Mouse (Mus musculus) stomach, embryonic 14.5 days (tissue): ENCODE results near the gene Dnm3. TPM values are rescaled to one million over a fixed set of nuclear protein-coding genes. Genes with fewer than 3 reads are reported as not detected.

Source experiments
- ATAC-seq: fragments of 200-750 bp; cut with Nextera tagmentation; 2 replicates; pipeline ENCODE4 v1.8.0; 2017; ENCODE audit warnings: low read depth, moderate TSS enrichment; ENCODE audit not compliant: insufficient number of reproducible peaks, insufficient read depth, low FRiP score
- H3K27ac ChIP-seq: fragments of 300-500 bp; sonication (generic); 2 replicates; pipeline ENCODE4 v1.5.1; 2014; ENCODE audit warnings: mild to moderate bottlenecking, low read length, moderate library complexity, mixed read lengths
- H3K27me3 ChIP-seq: fragments of 300-500 bp; sonication (generic); 2 replicates; pipeline ENCODE4 v1.6.1; 2014; ENCODE audit warnings: low read length, control low read depth, mixed read lengths; ENCODE audit not compliant: control insufficient read depth, insufficient read depth
- H3K36me3 ChIP-seq: fragments of 300-500 bp; sonication (generic); 2 replicates; pipeline ENCODE4 v1.6.1; 2014; ENCODE audit warnings: mild to moderate bottlenecking, control low read depth, low read length, moderate library complexity, mixed read lengths; ENCODE audit not compliant: control insufficient read depth, insufficient read depth
- H3K4me1 ChIP-seq: fragments of 300-500 bp; sonication (generic); 2 replicates; pipeline ENCODE4 v1.6.1; 2014; ENCODE audit warnings: low read length, control low read depth, mixed read lengths; ENCODE audit not compliant: control insufficient read depth, insufficient read depth
- H3K4me2 ChIP-seq: fragments of 300-500 bp; sonication (generic); replicated peaks from 2 replicates; pipeline ENCODE4 v1.6.1; 2014; ENCODE audit warnings: low read depth, low read length, control low read depth
- H3K4me3 ChIP-seq: fragments of 300-500 bp; sonication (generic); 2 replicates; pipeline ENCODE4 v1.5.1; 2014; ENCODE audit warnings: low read depth, low read length, control low read depth
- H3K9ac ChIP-seq: fragments of 300-500 bp; sonication (generic); replicated peaks from 2 replicates; pipeline ENCODE4 v1.6.1; 2014; ENCODE audit warnings: low read depth, mild to moderate bottlenecking, control low read depth, low read length, moderate library complexity, mixed read lengths
- H3K9me3 ChIP-seq: fragments of 300-500 bp; sonication (generic); 2 replicates; pipeline ENCODE4 v1.6.1; 2016; ENCODE audit warnings: low read depth, low read length, control low read depth; ENCODE audit not compliant: control insufficient read depth
- WGBS: fragments of 180-500 bp; shearing (Covaris S2); extraction: QIAGEN DNeasy Blood & Tissue Kit; methylation state at CpG from one replicate; pipeline ENCODE4 v1.1.7; 2014; 5-methylcytosine and 5-hydroxymethylcytosine counted together
- polyA plus RNA-seq: library from polyadenylated mRNA; unstranded; fragments of >200 nt; fragmentation: Nextera tagmentation; extraction: Ambion mirVana; gene quantifications from 2 replicates; pipeline ENCODE4 v1.2.1, GENCODE M21; 2014

The Dnm3 gene
- polyA plus RNA-seq, 1 experiment from 2014 or later = 8.6 TPM

DNA sequence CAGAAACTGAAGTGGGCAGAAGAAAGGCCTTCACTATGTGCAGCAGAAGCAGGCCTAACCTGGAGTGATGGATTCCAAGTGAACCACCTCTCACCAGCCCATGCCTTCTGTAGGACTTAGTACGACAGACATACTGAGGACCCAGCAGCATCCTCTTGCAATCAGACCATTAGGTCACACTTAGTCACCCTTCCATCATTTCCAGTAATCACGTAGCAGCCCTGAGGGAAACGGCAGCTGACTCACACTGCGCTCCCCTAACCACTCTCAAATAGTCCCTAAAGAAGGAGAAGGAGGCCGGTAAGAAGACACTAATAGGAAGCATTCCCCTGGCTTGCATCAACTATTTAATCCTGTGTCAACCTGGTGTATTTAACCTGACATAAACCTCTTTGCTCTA is 262.1 kb downstream of the Dnm3 start:
- 27% methylated on average over 5 of the region's 5 CpGs for WGBS
- Histone ChIP-seq H3K27ac (peak overlapping the region; percentile 100), H3K36me3 (no peaks in the 10 kb centered on the region), H3K4me3 (no peak overlapping the region), H3K4me2 (no peak overlapping the region; the same call in 1 of the 2 replicates), H3K9me3 (no peaks in the 10 kb centered on the region), H3K27me3 (no peaks in the 10 kb centered on the region), H3K4me1 (peaks cover 21% of the 10 kb centered on the region), H3K9ac (no peak overlapping the region)
- ATAC-seq = no peak

GRCm38 (mm10) chr1:162213066-162213465 is 264.8 kb downstream of the Dnm3 start:
- ATAC-seq = no peak
- Histone ChIP-seq H3K27ac (peak overlapping the region; percentile 30; the same call in 1 of the 2 replicates), H3K4me1 (peaks cover 44% of the 10 kb centered on the region), H3K4me3 (no peak overlapping the region), H3K4me2 (no peak overlapping the region), H3K9ac (no peak overlapping the region), H3K27me3 (no peaks in the 10 kb centered on the region), H3K36me3 (no peaks in the 10 kb centered on the region), H3K9me3 (no peaks in the 10 kb centered on the region)
- WGBS = 76% methylated on average over 8 of the region's 8 CpGs

DNA sequence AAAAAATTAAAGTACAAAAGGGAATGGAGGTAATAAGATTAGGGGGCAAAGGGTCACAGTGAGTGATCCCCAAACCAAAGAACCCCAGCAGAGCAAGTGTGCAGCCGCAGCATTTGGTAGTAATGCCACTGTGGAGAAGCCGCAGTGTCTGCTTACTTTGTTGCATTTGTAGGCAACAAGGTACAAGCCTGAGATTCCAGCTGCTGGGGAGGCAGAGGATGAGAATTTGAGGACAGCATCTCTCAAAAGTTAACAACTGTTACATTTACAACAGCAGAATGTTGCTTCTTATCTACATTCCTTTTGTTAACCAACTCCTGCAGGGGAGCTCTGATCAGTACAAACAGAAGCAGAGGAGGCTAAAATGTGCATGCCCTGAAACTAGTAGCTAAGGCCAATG is 267.3 kb downstream of the Dnm3 start:
- WGBS = 64% methylated on average over 2 of the region's 2 CpGs
- peaks cover 38% of the 10 kb centered on the region for H3K4me1 ChIP-seq
- no peak overlapping the region for H3K4me3 ChIP-seq
- H3K27ac ChIP-seq = peak overlapping the region; percentile 63
- ATAC-seq = no peak
- H3K9ac ChIP-seq = no peak overlapping the region
- H3K4me2 ChIP-seq = no peak overlapping the region
- no peaks in the 10 kb centered on the region for H3K9me3 ChIP-seq
- H3K36me3 ChIP-seq = no peaks in the 10 kb centered on the region
- H3K27me3 ChIP-seq = no peaks in the 10 kb centered on the region

DNA sequence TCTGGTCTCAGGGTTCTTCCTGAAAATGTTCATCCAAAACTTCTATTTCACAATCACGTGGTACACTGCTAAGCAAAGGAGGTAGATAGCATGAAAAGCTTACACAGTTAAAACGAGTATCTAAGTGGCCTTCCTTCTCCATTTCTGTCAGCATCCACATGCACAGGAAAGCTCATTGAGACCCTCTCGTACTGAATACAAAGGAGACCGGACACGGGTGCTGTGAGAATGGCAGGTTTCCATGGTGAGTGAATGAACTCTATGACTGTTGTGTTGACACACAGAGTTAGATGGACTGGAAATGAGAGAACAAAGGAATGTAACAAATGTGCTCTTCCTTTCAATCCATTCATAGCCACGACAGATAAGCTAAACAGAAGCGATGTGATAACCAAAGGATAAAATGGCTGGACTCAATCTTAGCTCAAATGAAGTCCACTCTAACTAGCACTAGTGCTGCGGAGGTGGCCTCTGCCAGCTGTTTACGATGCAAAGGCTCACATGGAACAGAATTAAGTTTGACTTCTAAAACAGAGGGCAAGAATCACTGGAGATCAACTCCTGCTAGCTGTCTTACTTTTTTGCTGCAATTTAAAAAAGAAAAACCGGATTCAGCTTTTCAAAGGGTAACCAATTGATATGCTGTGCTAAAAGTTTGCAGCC is 268.2 kb downstream of the Dnm3 start:
- ATAC-seq = no peak
- Histone ChIP-seq H3K36me3 (no peaks in the 10 kb centered on the region), H3K4me3 (no peak overlapping the region), H3K4me1 (peaks cover 40% of the 10 kb centered on the region; the same call in 1 of the 2 replicates), H3K27me3 (no peaks in the 10 kb centered on the region), H3K4me2 (no peak overlapping the region), H3K9ac (no peak overlapping the region), H3K27ac (peak overlapping the region; percentile 75; the same call in 1 of the 2 replicates), H3K9me3 (no peaks in the 10 kb centered on the region)
- 34% methylated on average over 10 of the region's 10 CpGs for WGBS

DNA sequence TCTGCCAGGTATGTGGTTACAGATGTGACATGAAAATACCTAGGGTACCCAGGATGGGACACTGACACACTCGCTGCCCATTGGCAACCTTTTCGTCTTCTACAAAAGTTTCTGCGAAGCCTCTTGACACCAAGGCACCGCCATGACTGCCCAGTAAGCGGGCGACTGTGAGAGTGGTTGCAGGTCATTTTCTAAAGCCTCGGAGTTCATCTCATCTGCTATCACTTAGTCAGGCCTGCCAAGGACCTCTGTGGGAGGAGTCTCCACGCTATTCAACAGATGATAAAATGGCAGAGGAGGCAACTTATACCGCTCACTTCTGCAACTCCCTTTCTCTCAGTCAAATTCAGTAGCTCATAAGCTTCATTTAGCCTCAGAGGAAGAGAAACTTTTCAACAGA is 268.8 kb downstream of the Dnm3 start:
- WGBS = 78% methylated on average over 9 of the region's 9 CpGs
- Histone ChIP-seq H3K4me2 (no peak overlapping the region), H3K9ac (no peak overlapping the region), H3K9me3 (no peaks in the 10 kb centered on the region), H3K4me3 (no peak overlapping the region), H3K27me3 (no peaks in the 10 kb centered on the region), H3K4me1 (peaks cover 43% of the 10 kb centered on the region; the same call in 1 of the 2 replicates), H3K36me3 (no peaks in the 10 kb centered on the region), H3K27ac (peak overlapping the region; percentile 93)
- ATAC-seq = no peak

GRCm38 (mm10) chr1:162207708-162208043 is 270.2 kb downstream of the Dnm3 start:
- no peaks in the 10 kb centered on the region for H3K27me3 ChIP-seq
- H3K27ac ChIP-seq = peak overlapping the region; percentile 93
- H3K9me3 ChIP-seq = no peaks in the 10 kb centered on the region
- 0 out of 2 replicates have a peak, but pooled peaks have one; percentile 19 for ATAC-seq
- 27% methylated on average over 7 of the region's 7 CpGs for WGBS
- no peak overlapping the region for H3K4me3 ChIP-seq
- peaks cover 47% of the 10 kb centered on the region; the same call in 1 of the 2 replicates for H3K4me1 ChIP-seq
- H3K36me3 ChIP-seq = no peaks in the 10 kb centered on the region
- H3K4me2 ChIP-seq = peak overlapping the region; percentile 29
- H3K9ac ChIP-seq = 0 out of 2 replicates have a peak overlapping the region, but pooled peaks have one; percentile 10

GRCm38 (mm10) chr1:162206998-162207707 is 270.7 kb downstream of the Dnm3 start:
- H3K27ac ChIP-seq = peak overlapping the region; percentile 93
- peak overlapping the region; percentile 29 for H3K4me2 ChIP-seq
- no peak overlapping the region for H3K4me3 ChIP-seq
- 27% methylated on average over 12 of the region's 12 CpGs for WGBS
- H3K27me3 ChIP-seq = no peaks in the 10 kb centered on the region
- no peaks in the 10 kb centered on the region for H3K9me3 ChIP-seq
- 0 out of 2 replicates have a peak overlapping the region, but pooled peaks have one; percentile 10 for H3K9ac ChIP-seq
- peak; percentile 51; the same call in 1 of the 2 replicates for ATAC-seq
- H3K36me3 ChIP-seq = no peaks in the 10 kb centered on the region
- H3K4me1 ChIP-seq = peaks cover 47% of the 10 kb centered on the region; the same call in 1 of the 2 replicates

DNA sequence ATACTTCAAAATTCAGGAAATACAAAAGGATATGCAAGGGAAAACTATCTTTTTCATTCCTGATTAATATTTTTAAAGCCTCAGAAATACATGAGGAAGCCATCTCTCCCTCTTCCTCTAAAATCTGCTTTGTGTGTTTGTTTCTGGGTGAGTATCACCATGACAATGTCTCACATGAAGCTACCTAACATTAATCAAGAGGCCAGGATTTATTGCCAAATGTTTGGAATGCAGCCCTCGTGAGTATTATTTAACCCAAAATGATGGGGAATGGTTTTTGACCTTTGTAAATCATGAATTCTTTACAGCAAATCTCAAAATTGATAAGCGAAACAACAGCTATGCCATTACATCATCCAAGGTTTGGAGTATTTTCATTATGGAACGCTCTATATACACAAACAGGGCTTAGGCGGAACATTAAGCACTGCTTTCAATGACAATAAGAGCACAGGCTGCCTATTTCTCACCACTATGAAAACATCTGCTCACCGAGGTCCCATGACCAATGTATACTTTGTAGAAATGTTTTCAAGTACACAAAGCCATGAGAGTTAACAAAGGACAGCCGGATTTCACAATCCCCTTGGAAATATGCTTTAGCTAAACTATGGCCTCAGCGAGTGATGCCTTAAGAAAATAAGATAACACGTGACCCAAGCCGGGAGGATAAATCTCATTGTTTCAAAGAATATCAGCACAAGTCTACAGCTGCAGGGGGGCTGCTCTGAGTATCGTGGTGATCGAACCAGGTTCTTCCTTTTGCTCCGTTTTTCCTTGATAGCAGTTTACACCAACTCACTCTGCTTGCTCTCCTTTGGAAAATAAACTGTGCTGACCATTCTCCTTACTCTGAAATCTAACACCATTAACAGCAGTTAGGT is 275.1 kb downstream of the Dnm3 start:
- H3K36me3 ChIP-seq = no peaks in the 10 kb centered on the region
- peak; percentile 83 for ATAC-seq
- peak overlapping the region; percentile 68 for H3K27ac ChIP-seq
- H3K4me2 ChIP-seq = peak overlapping the region; percentile 11
- H3K9me3 ChIP-seq = no peaks in the 10 kb centered on the region
- H3K4me3 ChIP-seq = no peak overlapping the region
- peaks cover 25% of the 10 kb centered on the region; the same call in 1 of the 2 replicates for H3K4me1 ChIP-seq
- 21% methylated on average over 12 of the region's 12 CpGs for WGBS
- H3K9ac ChIP-seq = no peak overlapping the region
- no peaks in the 10 kb centered on the region for H3K27me3 ChIP-seq
